Mouse (Mus musculus) CH12.LX (cell line): ENCODE measurements around the gene Glp2r.

Experiments
- CTCF ChIP-seq, 2 experiments: IDR thresholded peaks in 1 of 2; conservative IDR thresholded peaks in 1 of 2; 2 replicates each; pipeline ENCODE4 v1.5.1; 2011 to 2012; ENCODE audit warnings: low read depth in 2 of 2, low read length in 2 of 2, improper control_type of control experiment in 1 of 2, inconsistent platforms in 1 of 2, mild to moderate bottlenecking in 1 of 2, moderate library complexity in 1 of 2
- GABPA ChIP-seq: IDR thresholded peaks from 2 replicates; pipeline ENCODE4 v1.6.1; 2012; ENCODE audit warnings: low read depth, low read length, improper control_type of control experiment, inconsistent platforms; ENCODE audit not compliant: insufficient replicate concordance
- KAT2A ChIP-seq: IDR thresholded peaks from 2 replicates; pipeline ENCODE4 v1.6.1; 2012; ENCODE audit warnings: low read length, improper control_type of control experiment, inconsistent platforms; ENCODE audit not compliant: insufficient replicate concordance
- MYC ChIP-seq: IDR thresholded peaks from 2 replicates; pipeline ENCODE4 v1.6.1; 2011; ENCODE audit warnings: low read depth, mild to moderate bottlenecking, improper control_type of control experiment, low read length
- POLR2AphosphoS2 ChIP-seq: IDR thresholded peaks from 2 replicates; pipeline ENCODE4 v1.6.1; 2011; ENCODE audit warnings: low read depth, low read length, improper control_type of control experiment
- UBTF ChIP-seq: IDR thresholded peaks from 2 replicates; pipeline ENCODE4 v1.6.1; 2012; ENCODE audit warnings: low read depth, mild to moderate bottlenecking, inconsistent platforms, low read length, improper control_type of control experiment, moderate library complexity
- ZC3H11A ChIP-seq: IDR thresholded peaks from 2 replicates; pipeline ENCODE4 v1.6.1; 2012; ENCODE audit warnings: low read depth, mild to moderate bottlenecking, inconsistent platforms, low read length, improper control_type of control experiment

DNA sequence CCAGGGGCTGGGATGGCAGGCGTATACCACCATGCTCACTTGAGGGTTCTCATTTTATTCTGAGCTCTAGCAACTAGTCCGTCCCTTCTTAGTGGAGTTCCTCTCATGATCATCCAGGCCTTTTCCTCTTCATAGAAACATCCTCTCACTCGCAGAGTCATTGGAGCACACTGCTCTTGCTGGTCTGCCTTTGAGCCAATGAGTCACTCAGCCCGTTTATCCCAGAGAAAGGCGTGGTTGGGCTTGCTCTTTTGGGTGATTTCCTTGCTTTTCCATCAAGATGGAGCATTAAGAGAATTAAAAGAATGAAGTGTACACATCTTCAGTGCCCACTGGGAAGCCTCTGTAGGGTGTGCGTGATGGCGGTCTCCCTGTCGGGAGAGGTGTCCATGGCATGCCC, 109.5 kb downstream of the Glp2r start:
- no peak for TF ChIP-seq KAT2A
- no peak for TF ChIP-seq POLR2AphosphoS2
- TF ChIP-seq UBTF, result no peak
- TF ChIP-seq ZC3H11A, result no peak
- no peak for TF ChIP-seq MYC
- TF ChIP-seq CTCF (conservative IDR thresholded peaks at IDR 0.05 in 1 of 2, IDR thresholded peaks at IDR 0.05 in 1 of 2; ENCODE audit: low read depth in 2 of 2, low read length in 2 of 2), result no peak
- TF ChIP-seq GABPA, result no peak
